Mouse (Mus musculus): ENCODE results near the gene Apof.
A peak's percentile ranks its signal among the peaks of the same experiment; 100 is the strongest.
"Not testable (repeated sequence)": the region's sequence is repeated elsewhere in the genome, so short reads cannot be mapped to it uniquely, and the experiment has no call there.

Apof gene

GRCm38 (mm10) chr10:128259946-128260345 is 8.5 kb upstream of the Apof start:
- no peak for DNase-seq

- DNase-seq, result not testable (repeated sequence)
These were observed 8.1 kb upstream of the Apof start for GRCm38 (mm10) chr10:128260376-128260775.

GRCm38 (mm10) chr10:128262300-128262699 is 6.2 kb upstream of the Apof start:
- no peak for DNase-seq

GRCm38 (mm10) chr10:128263393-128264310 is 4.8 kb upstream of the Apof start:
- no peak for DNase-seq

GRCm38 (mm10) chr10:128269206-128269910 is 887 bp downstream of the Apof start:
- DNase-seq, result no peak

GRCm38 (mm10) chr10:128270287-128270841 is 1.9 kb downstream of the Apof start, which contains the start of gene Stat2:
Stat2 (plus strand) TSS chr10:128270559.
- peak; percentile 97 for DNase-seq

GRCm38 (mm10) chr10:128270866-128271265 is 2.4 kb downstream of the Apof start:
- DNase-seq, result peak in 1 of 2 experiments; percentile 46

GRCm38 (mm10) chr10:128271883-128272282 is 3.4 kb downstream of the Apof start:
- DNase-seq, result no peak

GRCm38 (mm10) chr10:128272819-128273439 is 4.5 kb downstream of the Apof start:
- DNase-seq, result not testable (repeated sequence)

- not testable (repeated sequence) for DNase-seq
These were observed 6.9 kb downstream of the Apof start for GRCm38 (mm10) chr10:128275374-128275773.

GRCm38 (mm10) chr10:128278158-128278557 is 9.7 kb downstream of the Apof start:
- DNase-seq, result peak in 1 of 2 experiments; percentile 52

- DNase-seq, result no peak
These were observed 12.5 kb downstream of the Apof start for GRCm38 (mm10) chr10:128280943-128281342.

- DNase-seq, result no peak
These were observed 13.2 kb downstream of the Apof start for GRCm38 (mm10) chr10:128281682-128282081.

- DNase-seq, result peak in 1 of 2 experiments; percentile 59
These were observed 14.5 kb downstream of the Apof start for GRCm38 (mm10) chr10:128282886-128283450.

GRCm38 (mm10) chr10:128283604-128284579 is 15.4 kb downstream of the Apof start:
- peak; percentile 98 for DNase-seq

- DNase-seq, result peak in 1 of 2 experiments; percentile 47
These were observed 22.1 kb downstream of the Apof start for GRCm38 (mm10) chr10:128290594-128290993.

GRCm38 (mm10) chr10:128296370-128297090 is 28.1 kb downstream of the Apof start:
- peak; percentile 50 to 65 for DNase-seq

- DNase-seq, result peak; percentile 81 to 87
These were observed 28.8 kb downstream of the Apof start for GRCm38 (mm10) chr10:128297221-128297620.

GRCm38 (mm10) chr10:128297622-128298021 is 29.2 kb downstream of the Apof start:
- DNase-seq, result peak; percentile 69 to 72

GRCm38 (mm10) chr10:128298243-128298642 is 29.8 kb downstream of the Apof start:
- no peak for DNase-seq

All from cerebellum, postnatal 14 days (tissue).